Mouse (Mus musculus) heart, adult 2 months (tissue): ENCODE data around the gene Zfp692. TPM values are rescaled to one million over a fixed set of nuclear protein-coding genes. Genes with fewer than 3 reads are reported as not detected.

ENCODE experiments used
- DNase-seq, 2 experiments: peaks; one replicate each; pipeline ENCODE4 v3.0.0; 2021
- H3K27ac ChIP-seq: fragments of 200-600 bp; 2 replicates; pipeline ENCODE4 v1.8.1; 2022
- H3K27me3 ChIP-seq: fragments of 200-500 bp; 2 replicates; pipeline ENCODE4 v1.6.1; 2012; ENCODE audit warnings: mild to moderate bottlenecking, low read length, inconsistent platforms, mixed read lengths; ENCODE audit not compliant: control insufficient read depth, insufficient read depth
- H3K36me3 ChIP-seq: fragments of 200-500 bp; 2 replicates; pipeline ENCODE4 v1.6.1; 2012; ENCODE audit warnings: low read length, inconsistent platforms; ENCODE audit not compliant: control insufficient read depth, insufficient read depth
- H3K4me1 ChIP-seq: fragments of 200-500 bp; 2 replicates; pipeline ENCODE4 v1.6.1; 2011; ENCODE audit warnings: low read length; ENCODE audit not compliant: control insufficient read depth, insufficient read depth
- H3K4me3 ChIP-seq: fragments of 200-600 bp; 2 replicates; pipeline ENCODE4 v1.8.1; 2022
- H3K79me2 ChIP-seq: fragments of 200-500 bp; replicated peaks from 2 replicates; pipeline ENCODE4 v1.6.1; 2012; ENCODE audit warnings: mild to moderate bottlenecking, inconsistent platforms, low read length, moderate library complexity, mixed read lengths; ENCODE audit not compliant: control insufficient read depth, insufficient read depth
- H3K9ac ChIP-seq: fragments of 200-500 bp; 2 replicates; pipeline ENCODE4 v1.6.1; 2012; ENCODE audit warnings: low read depth, mild to moderate bottlenecking, control low read depth, inconsistent platforms, low read length, mixed read lengths
- CTCF ChIP-seq: fragments of 200-600 bp; IDR thresholded peaks from 2 replicates; pipeline ENCODE4 v1.8.1; 2022; ENCODE audit warnings: antibody characterized with exemption, mild to moderate bottlenecking, moderate library complexity
- EP300 ChIP-seq: fragments of 200-500 bp; IDR thresholded peaks from 2 replicates; pipeline ENCODE4 v1.6.1; 2011; ENCODE audit warnings: low read depth, low read length, control low read depth; ENCODE audit not compliant: insufficient read depth
- POLR2A ChIP-seq: fragments of 200-500 bp; IDR thresholded peaks from 2 replicates; pipeline ENCODE4 v1.6.1; 2011; ENCODE audit warnings: mild to moderate bottlenecking, low read depth, low read length, control low read depth; ENCODE audit not compliant: insufficient read depth
- WGBS: fragments of 180-500 bp; shearing (Covaris S2); methylation state at CpG from one replicate; pipeline ENCODE4 v1.1.7; 2018; 5-methylcytosine and 5-hydroxymethylcytosine counted together
- intact Hi-C: fragments of 180-260 bp; cut with DNase I; formaldehyde crosslinking; loops from one replicate; pipeline ENCODE4 v1.15.1; 2025
- polyA plus RNA-seq: library from polyadenylated mRNA; depleted of rRNA; stranded (reverse); fragments of >200 nt; gene quantifications from 2 replicates; pipeline ENCODE4 v1.2.3, GENCODE M21; 2012
- total RNA-seq, 2 experiments: library from RNA; stranded (reverse); gene quantifications; 2 replicates each; pipeline ENCODE4 v1.2.3; 2021

The Zfp692 gene
- total and polyA plus RNA-seq, 3 experiments = 3.1 to 9.8 (median 4.4) TPM

- peaks cover 11% of the 10 kb centered on the region for H3K4me1 ChIP-seq
- intact Hi-C loops = loop anchor here (10.0 kb wide), 1 partner anchor 522 kb away; the partner anchor contains the start of gene Sap30l
- no peak overlapping the region for H3K9ac ChIP-seq
- no peak for DNase-seq
- H3K27me3 ChIP-seq = no peaks in the 10 kb centered on the region
- 94% methylated on average over 3 of the region's 3 CpGs for WGBS
- H3K27ac ChIP-seq = no peak overlapping the region
- TF ChIP-seq EP300 (no peak), CTCF (peak; percentile 43)
- H3K79me2 ChIP-seq = peaks cover 3% of the 10 kb centered on the region; the same call in 1 of the 2 replicates
- H3K36me3 ChIP-seq = peaks cover 8% of the 10 kb centered on the region
- no peak overlapping the region for H3K4me3 ChIP-seq
These were observed 19.9 kb downstream of the Zfp692 start for GRCm38 (mm10) chr11:58326781-58327180.

DNA sequence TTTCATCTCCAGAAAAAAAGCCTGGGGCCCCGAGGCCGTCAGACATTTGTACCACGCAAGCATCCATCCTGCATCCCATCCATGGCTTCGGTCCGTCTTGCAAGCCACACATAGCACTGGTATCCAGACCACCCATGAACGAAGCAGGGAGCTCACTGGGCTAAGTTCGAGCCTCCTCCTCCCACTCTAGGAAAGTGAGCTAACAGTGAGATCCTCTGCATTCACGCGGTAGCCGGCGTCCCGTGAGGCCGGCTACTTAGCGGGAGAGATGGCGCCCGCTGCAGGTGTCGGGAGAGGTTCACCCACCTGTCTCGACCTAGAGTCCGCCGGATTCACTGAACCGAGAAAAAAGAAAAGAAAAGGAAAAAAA, 23.0 kb downstream of the Zfp692 start:
- peaks cover 3% of the 10 kb centered on the region; the same call in 1 of the 2 replicates for H3K79me2 ChIP-seq
- under 1% methylated on average over 21 of the region's 21 CpGs for WGBS
- H3K27ac ChIP-seq = peak overlapping the region; percentile 93
- H3K4me3 ChIP-seq = peak overlapping the region; percentile 75
- H3K27me3 ChIP-seq = no peaks in the 10 kb centered on the region
- H3K36me3 ChIP-seq = peaks cover 8% of the 10 kb centered on the region; the same call in 1 of the 2 replicates
- peaks cover 9% of the 10 kb centered on the region for H3K4me1 ChIP-seq
- DNase-seq = no peak
- peak overlapping the region; percentile 92 for H3K9ac ChIP-seq
- TF ChIP-seq CTCF = no peak
- TF ChIP-seq EP300 = no peak
- TF ChIP-seq POLR2A = no peak; the same call in 1 of the 2 replicates
- intact Hi-C loops = loop anchor here (1.0 to 10.0 kb wide), 2 partner anchors 28 to 525 kb away; partner anchors contain the start of gene Sap30l

GRCm38 (mm10) chr11:58330276-58331148, 23.6 kb downstream of the Zfp692 start, which contains the start of the genes Zfp672 and Sh3bp5l:
Gene Zfp672 (minus strand): TSS chr11:58330339.
Gene Sh3bp5l (plus strand): TSS chr11:58330724.
- Histone ChIP-seq H3K36me3 (peaks cover 8% of the 10 kb centered on the region; the same call in 1 of the 2 replicates), H3K27ac (peak within 1 kb of the TSS; percentile 93), H3K4me3 (peak within 1 kb of the TSS; percentile 75), H3K79me2 (peaks cover 3% of the 10 kb centered on the region; the same call in 1 of the 2 replicates), H3K9ac (peak within 1 kb of the TSS; percentile 92), H3K4me1 (peaks cover 9% of the 10 kb centered on the region), H3K27me3 (no peaks in the 10 kb centered on the region)
- TF ChIP-seq CTCF (no peak), POLR2A (peak; percentile 83), EP300 (peak; percentile 64; the same call in 1 of the 2 replicates)
- DNase-seq = peak; percentile 89 to 92
- WGBS = under 1% methylated on average over 52 of the region's 52 CpGs
- intact Hi-C loops = no loop called here

GRCm38 (mm10) chr11:58331149-58331495, 24.3 kb downstream of the Zfp692 start:
- H3K9ac ChIP-seq = peak overlapping the region; percentile 75
- no peak for DNase-seq
- peak overlapping the region; percentile 93 for H3K27ac ChIP-seq
- H3K36me3 ChIP-seq = peaks cover 8% of the 10 kb centered on the region; the same call in 1 of the 2 replicates
- intact Hi-C loops = no loop called here
- H3K4me3 ChIP-seq = peak overlapping the region; percentile 75
- TF ChIP-seq CTCF (no peak), EP300 (no peak), POLR2A (no peak)
- peaks cover 9% of the 10 kb centered on the region for H3K4me1 ChIP-seq
- 12% methylated on average over 10 of the region's 10 CpGs for WGBS
- H3K27me3 ChIP-seq = no peaks in the 10 kb centered on the region
- H3K79me2 ChIP-seq = peaks cover 3% of the 10 kb centered on the region; the same call in 1 of the 2 replicates

DNA sequence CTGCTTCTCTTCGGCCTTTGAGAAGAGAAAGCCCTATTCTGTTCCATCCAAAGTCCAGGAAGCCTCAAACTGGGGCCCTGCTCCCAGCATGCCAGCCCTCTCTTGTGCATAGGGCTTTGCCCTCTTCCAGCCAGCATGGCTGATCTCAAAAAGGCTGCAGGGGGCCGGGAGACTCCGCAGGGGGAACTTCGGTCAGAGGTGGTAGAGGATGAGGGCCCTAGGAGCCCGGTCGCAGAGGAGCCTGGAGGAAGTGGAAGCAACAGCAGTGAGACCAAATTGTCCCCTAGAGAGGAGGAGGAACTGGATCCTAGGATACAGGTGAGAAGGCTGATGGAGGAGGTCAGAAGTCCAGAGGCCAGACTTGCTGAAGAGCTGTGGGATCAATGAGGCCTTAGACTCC, 24.7 kb downstream of the Zfp692 start:
- H3K79me2 ChIP-seq = peaks cover 3% of the 10 kb centered on the region; the same call in 1 of the 2 replicates
- DNase-seq = no peak
- intact Hi-C loops = no loop called here
- H3K9ac ChIP-seq = no peak overlapping the region
- no peak for TF ChIP-seq CTCF
- TF ChIP-seq POLR2A = no peak
- no peak for TF ChIP-seq EP300
- H3K4me3 ChIP-seq = peak overlapping the region; percentile 75; the same call in 1 of the 2 replicates
- 77% methylated on average over 6 of the region's 6 CpGs for WGBS
- H3K36me3 ChIP-seq = peaks cover 8% of the 10 kb centered on the region; the same call in 1 of the 2 replicates
- H3K27me3 ChIP-seq = no peaks in the 10 kb centered on the region; the same call in 1 of the 2 replicates
- H3K4me1 ChIP-seq = peaks cover 9% of the 10 kb centered on the region
- no peak overlapping the region; the same call in 1 of the 2 replicates for H3K27ac ChIP-seq

DNA sequence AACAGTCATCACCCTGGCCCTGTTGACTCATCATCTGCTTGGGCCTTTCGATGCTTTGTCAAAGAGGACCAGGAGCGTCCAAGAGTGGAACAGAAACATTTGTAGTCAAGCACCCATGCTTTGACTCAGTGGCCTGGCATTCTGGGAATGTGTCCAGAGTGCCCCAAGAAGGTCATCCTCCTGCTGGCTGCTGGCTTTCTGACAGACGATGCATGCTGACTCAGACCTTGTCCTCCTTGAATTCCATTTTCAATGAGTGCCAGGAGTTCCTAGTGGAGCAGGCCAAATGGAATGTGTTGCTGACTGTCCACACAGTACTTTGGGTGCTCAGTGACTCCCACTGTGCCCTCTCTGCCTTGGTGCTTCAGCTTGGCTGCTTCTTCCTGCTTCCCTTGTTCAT, 27.9 kb downstream of the Zfp692 start:
- peaks cover 6% of the 10 kb centered on the region for H3K4me1 ChIP-seq
- H3K27me3 ChIP-seq = no peaks in the 10 kb centered on the region; the same call in 1 of the 2 replicates
- WGBS = 39% methylated on average over 3 of the region's 3 CpGs
- H3K79me2 ChIP-seq = peaks cover 1% of the 10 kb centered on the region; the same call in 1 of the 2 replicates
- no peak overlapping the region; the same call in 1 of the 2 replicates for H3K27ac ChIP-seq
- intact Hi-C loops = no loop called here
- DNase-seq = peak; percentile 48 to 74
- peaks cover 4% of the 10 kb centered on the region; the same call in 1 of the 2 replicates for H3K36me3 ChIP-seq
- TF ChIP-seq CTCF = no peak
- TF ChIP-seq POLR2A = no peak
- TF ChIP-seq EP300 = 0 out of 2 replicates have a peak, but pooled peaks have one; percentile 37
- H3K9ac ChIP-seq = no peak overlapping the region
- H3K4me3 ChIP-seq = no peak overlapping the region
